Mouse (Mus musculus) kidney, adult 8-10 months (tissue): ENCODE data around the gene Gnb1.
A peak's percentile ranks its signal among the peaks of the same experiment; 100 is the strongest.
"Not testable (repeated sequence)": the region's sequence is repeated elsewhere in the genome, so short reads cannot be mapped to it uniquely, and the experiment has no call there.

Source experiments
- DNase-seq, 2 experiments: peaks; one replicate each; pipeline ENCODE4 v3.0.0; 2022

Gene Gnb1

DNA sequence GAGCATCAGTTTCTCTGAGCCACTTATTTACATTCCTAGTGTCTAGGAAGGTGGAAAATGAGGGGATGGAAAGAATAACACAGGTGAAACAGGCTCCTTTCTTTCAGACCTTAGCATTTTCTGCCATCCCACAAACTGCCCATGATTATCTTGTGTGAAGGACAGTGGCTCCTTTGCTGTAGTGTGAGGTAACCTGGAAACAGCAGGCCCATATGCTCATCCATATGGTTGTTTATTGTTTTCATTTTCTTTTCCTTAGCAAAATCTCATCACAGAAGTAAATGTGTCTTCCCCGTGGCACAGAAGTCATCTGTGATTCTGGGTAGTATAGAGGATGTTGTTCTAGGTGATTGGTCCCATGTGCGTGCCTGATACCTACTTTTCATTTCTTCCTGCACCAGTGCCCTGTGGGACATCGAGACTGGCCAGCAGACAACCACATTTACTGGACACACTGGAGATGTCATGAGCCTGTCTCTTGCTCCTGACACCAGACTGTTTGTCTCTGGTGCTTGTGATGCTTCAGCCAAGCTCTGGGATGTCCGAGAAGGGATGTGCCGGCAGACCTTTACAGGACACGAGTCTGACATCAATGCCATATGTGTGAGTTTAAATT lies 61.9 kb downstream of the Gnb1 start:
- DNase-seq, result no peak

DNA sequence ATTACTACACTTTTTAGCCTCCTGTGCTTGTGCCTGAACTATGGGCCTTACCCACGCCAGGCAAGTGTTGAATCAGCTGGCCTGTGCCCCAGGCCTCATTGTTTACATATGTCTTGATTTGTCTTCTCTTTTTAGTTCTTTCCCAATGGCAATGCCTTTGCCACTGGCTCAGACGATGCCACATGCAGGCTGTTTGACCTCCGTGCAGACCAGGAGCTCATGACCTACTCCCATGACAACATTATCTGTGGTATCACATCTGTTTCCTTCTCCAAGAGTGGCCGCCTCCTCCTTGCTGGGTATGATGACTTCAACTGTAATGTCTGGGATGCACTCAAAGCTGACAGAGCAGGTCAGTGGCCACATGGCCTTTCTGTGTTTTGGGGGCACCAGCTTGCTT lies 63.7 kb downstream of the Gnb1 start:
- no peak for DNase-seq

DNA sequence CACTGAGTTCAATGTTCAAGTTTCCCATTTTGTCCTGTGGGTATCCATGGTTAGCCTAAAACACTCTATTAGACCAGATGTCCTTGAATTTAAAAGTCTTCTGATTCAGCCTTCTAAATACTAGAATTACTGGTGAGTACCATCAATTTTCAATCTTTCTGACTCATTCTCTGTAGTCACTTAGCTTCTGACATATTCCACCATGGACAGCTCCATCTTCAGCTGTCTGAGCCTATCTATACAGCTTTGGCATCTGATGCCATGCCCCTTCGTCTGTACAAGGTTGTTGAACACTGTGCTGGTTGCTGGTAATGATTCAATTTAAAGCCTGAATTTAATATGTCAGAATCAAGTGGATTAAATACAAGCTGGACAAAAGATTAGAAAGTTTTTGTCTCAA lies 64.3 kb downstream of the Gnb1 start:
- DNase-seq, result no peak

DNA sequence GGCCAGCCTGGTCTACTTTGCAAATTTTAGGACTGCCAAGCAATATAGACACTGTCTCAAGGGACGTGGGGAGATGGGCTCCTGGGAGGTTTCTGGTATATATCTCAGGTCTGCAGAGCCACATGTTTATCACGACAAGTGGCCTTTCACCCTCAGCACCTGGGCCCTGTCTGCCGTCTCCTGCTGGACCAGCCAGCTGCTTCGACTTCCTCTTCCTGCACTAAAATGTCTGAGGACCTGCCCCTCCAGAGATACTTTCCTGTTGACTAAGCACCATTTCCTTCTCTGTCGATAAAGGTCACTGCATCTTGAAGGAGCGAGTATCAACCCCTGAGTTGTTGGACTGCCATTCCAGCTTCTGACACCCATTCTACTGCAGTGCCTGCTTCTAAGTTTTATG lies 68.3 kb downstream of the Gnb1 start:
- DNase-seq, result no peak

DNA sequence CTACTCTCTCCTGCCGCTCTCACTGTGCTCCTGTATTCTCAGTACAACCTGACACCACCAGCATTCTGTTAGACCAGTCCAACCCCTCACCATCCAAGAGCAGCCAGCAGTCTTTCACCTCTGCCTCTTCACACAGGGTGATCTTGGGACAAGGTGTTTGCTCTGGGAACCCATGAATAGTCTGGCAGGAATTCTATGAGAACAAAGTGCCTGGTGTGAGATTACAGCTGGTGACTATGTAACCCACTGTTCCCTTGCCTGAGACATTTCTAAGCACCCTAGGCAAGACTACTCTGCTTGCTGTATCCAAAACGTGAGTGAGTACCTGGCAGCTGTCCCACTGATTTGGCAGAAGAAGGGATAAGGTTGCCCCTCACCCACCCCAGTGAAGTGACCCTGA lies 69.8 kb downstream of the Gnb1 start:
- peak in 1 of 2 experiments; percentile 67 for DNase-seq

DNA sequence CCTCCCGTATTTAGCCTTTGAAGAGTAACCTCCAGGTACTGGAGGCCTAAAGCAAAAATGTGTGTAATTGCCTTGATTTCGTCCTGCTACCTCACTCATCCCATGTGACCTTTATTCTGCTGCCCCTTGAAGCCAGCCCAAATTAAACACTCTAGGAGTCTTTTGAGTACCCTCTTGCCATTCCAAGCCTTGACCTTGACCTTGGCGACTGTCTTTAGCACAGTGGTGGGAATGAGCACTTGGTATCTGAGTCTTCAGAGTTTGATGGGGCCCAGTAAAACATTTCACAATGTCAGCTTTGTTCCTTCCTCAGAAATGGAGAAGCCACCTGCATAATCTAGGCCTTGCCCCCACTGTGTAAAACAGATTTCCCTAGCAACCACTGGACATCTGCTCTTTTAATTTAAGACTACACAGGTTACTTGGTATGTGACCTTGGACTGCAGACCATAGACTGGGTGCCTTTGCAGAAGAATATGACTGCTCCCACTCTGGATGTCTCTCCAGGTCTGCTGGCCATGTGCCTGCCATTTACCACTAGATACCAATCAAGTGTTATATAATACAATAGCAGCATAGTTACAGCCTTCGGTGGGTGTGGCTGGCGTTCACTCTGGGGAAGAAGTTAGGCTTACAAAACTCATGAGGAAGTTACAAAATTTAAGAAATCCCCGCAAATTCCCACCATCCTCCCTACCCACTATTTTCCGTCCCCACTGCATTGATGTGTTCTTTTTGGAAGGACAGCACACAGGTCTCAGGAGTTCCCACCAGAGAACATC lies 70.7 kb downstream of the Gnb1 start, which contains the start of gene Nadk:
TSS of gene Nadk (plus strand) at position 718 of the 782 bp plus-strand sequence.
- DNase-seq, result no peak

DNA sequence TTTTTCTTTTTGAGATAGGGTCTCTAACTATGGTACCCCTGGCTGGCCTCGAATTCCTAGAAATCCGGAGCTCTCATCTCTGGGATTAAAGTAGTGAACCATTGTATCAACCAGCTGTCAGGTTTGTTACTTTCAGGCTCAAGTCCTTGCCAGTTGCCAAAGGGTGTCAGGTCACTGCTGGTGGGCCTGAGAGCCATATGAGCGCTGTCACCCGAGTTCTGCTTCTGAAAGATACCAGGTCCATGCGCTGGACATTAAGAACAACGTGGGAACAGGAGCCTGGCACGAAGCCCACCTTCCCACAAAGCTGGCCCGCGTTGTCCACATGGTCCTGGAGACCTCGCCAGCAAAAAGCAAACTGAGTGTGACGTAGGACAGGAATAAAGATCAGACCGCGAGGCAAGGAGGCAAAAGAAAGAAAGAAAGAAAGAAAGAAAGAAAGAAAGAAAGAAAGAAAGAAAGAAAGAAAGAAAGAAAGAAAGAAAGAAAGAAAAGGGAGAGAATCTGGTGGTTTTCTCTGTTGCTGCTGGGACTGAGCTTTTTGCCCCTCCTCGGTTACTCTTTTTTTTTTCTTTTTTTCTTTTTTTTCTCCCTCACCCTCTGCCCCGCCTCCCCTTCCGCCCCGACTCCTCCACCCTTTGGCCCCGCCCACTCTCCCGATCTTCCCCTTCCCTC lies 71.7 kb downstream of the Gnb1 start:
- DNase-seq, result peak; percentile 55 to 65

DNA sequence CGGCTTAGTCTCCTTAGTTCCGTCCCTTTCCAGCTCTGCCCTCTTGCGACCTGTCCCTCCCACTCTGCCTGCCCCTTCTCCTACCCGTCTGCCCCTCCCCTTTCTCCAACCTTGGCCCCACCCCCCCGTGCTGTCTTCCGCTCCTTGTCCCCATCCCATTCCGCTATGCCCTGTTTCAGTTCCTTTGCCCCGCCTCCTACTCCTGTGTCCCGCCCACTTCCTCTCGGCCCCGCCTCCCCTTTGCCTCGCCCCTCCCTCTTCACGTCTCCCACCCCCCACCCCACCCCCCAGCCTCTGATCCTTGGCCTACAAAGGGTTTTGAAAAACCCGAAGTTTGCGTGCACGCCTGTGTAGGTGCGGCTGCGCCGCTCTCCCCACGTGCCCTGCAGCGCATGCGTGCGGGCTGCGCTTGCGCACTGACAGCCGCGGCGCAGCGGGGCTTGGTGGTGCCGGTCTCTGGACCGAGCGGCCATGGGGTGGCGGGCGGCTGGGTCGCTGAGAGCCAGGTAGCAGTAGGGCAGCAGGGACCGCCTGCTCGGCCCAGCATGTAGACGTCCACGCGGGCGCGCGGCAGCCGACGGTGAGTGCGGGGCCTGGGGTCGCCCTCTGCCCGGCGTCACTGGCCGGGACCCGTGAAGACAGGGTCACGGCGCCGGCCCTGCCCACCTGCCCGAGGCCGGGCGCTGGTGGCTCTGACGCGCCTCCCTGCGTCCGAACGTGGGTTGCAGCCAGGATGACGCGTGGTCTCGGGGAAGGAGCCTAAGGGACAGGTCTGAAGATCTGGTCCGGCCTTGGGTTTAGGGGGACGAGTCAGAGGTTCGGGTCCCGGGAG lies 72.5 kb downstream of the Gnb1 start:
- peak; percentile 96 to 97 for DNase-seq

DNA sequence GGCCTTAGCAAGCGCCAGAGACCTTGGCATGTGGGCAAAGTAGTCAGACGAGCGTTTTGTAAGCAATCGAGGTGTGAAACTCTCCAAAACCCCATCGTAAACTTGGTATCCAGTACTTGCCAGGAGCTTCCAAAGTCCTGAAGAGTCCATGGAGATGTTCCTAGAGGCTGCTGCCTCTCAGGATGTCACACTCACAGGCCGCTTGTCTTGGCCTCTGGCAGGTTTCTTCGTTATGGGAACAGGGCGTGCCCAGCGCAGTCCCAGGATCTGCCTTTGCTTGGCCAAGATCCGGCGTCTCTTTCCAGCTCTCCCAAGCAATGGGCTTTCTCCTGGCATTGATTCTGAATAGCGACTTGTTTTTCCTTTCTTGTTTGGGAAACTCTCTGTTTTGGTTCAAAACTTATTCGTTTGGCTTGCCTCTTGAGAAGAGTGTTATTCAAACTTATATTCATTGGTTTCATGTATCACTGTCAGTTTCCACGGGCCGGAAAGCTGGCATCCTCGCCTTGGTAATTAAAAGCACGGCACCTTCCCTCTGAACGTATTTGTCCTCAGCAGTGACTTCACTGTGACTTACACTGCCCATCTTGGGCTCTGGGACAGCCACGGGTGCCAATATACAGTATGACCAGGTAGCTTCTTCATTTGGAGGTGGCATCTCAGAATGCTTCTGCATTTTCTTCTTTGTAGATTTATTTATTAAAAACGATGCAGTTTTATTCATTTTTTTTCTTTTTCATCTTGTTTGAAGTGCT lies 73.3 kb downstream of the Gnb1 start:
- peak in 1 of 2 experiments; percentile 60 for DNase-seq

DNA sequence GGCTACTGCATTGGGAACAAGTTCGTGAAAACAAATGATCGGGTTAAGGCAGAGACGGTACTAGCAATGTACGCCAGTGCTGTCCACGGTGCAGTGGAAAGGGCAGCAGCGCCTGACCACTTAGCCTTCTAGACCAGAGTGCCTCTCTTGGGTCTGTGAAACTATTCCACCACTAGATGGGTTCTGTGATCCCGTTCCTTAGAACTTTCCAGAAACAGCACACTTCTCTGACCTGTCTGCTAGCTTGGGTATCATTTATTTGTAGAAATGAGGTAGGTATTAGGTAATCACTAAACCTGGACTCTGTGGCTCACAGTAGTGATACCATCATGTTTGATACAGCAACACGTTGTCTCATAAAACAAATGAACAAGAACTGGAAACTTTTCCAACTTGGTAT lies 75.4 kb downstream of the Gnb1 start:
- DNase-seq, result peak in 1 of 2 experiments; percentile 48

DNA sequence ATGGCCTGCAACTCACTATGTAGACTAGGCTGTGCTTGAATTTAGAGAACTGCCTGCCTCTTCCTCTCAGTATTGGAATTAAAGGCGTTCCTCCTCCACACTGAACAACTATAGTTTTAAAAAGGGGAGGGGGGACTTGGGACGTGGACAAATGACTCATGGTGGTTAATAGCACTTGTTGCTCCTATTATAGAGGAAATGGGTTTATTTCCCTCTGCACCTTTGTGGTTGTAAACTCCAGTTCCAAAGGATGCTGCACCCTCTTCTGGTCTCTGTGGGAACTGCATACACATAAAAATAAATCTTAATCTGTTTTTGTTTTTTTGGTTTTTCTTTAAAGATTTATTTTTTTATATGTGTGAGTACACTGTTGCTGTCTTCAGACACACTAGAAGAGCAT lies 77.0 kb downstream of the Gnb1 start:
- DNase-seq, result no peak

DNA sequence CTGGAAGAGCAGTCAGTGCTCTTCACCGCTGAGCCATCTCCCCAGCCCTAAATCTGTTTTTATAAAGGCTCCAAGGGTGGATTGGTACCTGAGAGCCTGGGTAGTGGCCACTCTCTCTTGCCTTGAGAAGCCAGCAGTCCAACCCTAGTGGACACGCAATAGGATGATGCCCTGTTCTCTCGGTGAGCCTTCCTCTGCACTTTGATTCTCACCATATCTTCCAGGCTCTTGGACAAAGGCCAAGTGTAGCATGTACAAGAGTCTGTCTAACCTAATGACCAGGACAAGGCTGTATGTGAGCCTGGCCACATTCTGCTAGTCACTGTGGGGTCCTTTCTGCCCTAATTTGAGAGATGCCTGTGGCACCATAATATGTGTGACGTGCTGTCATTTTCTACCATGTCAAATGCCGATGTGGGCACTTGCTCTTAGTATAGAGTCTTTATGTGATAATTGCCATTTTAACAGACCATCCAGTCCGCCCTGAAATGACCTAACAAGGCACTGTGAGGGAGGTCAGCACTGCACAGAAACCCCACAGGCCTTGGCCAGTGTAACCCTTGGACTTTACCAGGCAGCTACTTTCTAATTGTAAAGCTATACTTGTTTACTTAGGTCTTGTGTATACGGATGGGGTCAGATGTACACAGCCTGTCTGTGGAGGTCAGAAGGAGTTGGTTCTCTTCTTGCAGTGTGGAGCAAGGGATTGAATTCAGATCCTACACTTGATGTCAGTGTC lies 77.6 kb downstream of the Gnb1 start:
- no peak for DNase-seq

DNA sequence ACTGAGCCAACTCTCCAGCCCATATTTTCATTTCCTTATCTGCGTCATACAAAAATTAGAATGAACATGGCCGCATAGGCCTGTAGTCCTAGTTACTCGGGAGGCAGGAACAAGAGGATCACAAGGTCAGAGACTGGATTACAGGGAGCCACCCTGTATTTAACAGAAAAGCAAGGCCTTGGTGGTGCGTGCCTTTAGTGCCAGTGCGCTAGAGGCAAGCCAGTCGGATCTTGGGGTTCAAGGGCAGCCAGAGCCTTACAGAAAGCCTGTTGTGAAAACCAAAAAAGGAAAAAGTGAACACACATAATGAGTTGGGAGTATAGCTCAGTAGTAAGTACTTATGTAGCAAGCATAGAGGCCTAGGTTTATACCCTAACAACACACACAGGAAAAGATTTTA lies 78.7 kb downstream of the Gnb1 start:
- no peak for DNase-seq

DNA sequence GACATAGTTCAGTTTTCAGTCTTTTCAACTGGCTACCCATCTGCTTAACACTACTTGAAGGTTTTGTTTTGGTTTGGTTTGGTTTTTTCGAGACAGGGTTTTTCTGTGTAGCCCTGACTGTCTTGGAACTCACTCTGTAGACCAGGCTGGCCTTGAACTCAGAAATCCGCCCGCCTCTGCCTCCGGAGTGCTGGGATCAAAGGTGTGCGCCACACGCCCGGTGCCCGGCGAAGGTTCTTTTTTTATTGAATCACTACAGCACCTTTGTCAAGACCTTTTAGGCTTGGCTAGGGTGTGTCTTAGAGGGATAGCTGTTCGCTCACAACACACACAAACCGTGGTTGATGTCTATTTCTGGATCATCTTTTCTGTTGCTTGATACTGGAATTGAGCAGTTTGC lies 79.2 kb downstream of the Gnb1 start:
- not testable (repeated sequence) for DNase-seq

DNA sequence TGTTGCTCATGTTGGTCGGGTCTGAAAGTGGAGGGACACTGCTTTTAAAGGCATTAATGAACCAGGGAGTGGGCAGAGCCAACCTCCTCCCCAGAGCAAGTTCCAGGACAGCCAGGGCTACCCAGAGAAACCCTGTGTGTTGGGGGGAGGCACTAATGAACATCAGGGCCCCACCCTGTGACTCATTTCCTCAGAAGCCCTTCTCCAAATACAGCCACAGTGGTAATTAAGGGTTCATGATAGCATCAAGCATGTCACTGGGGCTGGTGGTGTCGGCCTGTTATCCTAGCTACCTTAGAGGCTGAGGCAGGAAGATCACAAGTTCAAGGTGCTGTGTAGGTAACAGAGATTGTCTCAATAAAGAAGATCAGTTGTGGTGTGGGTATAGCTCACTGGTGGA lies 80.3 kb downstream of the Gnb1 start:
- DNase-seq, result no peak

DNA sequence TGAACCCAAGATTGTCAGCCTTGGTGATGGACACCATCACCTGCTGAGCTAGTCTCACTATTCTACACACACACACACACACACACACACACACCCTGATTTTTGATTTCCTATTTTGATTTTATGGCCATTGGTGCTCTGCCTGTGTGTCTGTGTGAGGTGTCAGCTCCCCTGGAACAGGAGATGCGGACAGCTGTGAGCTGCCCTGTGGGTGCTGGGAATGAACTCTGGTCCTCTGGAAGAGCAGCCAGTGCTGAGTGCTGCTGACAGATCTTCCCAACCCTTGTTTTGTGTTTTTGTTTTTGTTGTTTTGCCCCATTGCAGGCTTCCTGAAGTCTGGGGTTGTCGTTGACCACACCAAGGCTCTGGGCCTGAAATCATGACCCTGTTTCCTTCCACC lies 82.0 kb downstream of the Gnb1 start:
- no peak for DNase-seq

DNA sequence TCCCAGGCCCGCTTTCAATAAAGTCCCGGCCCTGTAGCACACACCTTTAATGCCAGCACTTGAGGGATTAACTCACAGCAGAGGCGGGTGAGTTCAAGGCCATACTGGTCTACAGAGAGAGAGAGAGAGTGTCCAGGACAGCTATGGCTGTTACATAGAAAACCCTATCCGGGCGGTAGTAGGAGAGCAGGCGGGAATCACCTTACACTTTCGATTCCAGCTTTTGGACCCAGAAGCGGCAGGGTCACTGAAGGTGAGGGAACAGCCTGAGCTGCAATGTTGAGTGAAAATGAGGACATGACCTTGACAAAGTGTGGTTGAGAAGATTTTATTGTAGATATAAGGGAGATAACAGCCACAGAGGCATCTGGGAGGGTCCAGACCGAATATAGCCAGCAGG lies 82.7 kb downstream of the Gnb1 start:
- no peak for DNase-seq

DNA sequence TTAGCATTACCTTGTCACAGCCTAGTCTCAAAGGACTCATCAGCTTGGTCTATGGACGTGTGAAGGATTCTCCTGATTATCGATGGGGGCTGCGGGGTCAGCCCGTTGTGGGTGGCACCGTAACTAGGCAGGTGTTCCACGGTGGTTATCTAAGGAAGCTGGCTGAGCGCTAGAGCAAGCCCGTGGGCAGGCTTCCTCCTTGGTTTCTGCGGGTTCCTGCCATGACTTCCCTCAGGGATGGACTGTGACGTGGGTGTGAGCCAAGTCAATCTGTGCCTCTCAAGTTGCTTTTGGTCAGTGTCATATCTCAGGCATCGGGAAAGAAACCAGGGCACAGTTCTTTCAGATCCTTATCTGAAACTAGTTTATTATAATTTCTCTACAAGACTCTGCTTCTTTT lies 83.8 kb downstream of the Gnb1 start:
- no peak for DNase-seq

DNA sequence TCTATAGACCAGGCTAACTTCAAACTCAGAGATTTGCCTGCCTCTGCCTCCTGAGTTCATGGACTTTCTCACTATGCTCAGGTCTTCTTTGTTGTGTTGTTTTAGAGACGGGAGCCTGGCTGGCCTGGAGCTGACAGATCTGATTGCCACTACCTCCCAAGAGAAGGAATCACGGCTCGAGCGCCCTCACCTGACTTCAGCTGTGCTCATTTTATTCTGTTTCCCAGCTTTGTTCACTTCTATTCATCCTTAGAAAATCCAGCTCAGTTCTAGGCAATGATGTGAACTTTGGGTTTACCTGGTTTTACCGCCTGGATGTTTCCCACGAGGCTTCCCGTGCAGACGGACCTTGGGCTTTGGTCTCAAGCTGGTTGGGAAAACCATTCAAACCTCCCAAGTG lies 84.4 kb downstream of the Gnb1 start:
- DNase-seq, result no peak

DNA sequence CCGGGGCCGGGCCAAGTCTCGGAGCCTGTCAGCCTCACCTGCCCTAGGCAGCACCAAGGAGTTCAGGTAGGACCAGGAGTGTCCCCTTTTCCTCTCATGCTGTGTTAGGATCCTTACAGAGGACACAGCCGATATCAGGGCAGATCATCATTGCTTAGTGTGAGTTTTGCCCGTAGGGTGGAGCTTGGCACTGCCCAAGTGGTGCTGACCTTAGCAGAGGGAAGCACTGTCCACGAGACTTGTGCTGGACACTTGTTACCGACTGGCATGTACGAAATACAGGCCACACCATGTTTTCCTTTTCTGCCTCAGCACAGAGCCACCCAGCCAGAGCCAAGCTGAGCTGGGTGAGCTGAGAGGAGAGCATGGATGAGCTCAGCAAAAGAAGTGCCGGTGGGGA lies 86.0 kb downstream of the Gnb1 start:
- DNase-seq, result peak in 1 of 2 experiments; percentile 57

DNA sequence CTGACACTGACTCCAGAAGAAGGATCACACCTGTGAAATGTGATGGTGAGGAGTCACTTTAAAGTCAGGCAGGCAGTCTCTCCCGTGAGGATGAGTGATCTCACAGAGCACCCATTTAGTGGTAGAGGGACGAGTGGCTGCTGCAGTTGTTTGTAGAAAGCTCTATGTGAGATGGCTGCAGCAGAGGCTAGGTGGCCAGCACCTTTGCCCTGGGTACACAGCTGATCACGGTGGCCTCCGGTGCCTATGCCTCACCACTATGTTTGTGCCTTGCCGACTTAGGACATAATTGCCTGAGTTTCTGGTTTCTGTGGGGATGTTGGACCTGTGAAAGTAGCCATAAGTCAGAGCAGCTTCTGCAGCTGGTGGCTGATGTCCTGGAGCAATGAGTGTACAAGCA lies 86.6 kb downstream of the Gnb1 start:
- no peak for DNase-seq
